Mouse (Mus musculus) embryo, embryonic 9.5 days (tissue): Measurements from ENCODE around the gene Rasgrf1.
A peak's percentile ranks its signal among the peaks of the same experiment; 100 is the strongest.
"Not testable (repeated sequence)": the region's sequence is repeated elsewhere in the genome, so short reads cannot be mapped to it uniquely, and the experiment has no call there.

ENCODE experiments used
- DNase-seq: peaks from one replicate; pipeline ENCODE4 v3.0.0-alpha.2; 2017; ENCODE audit errors: extremely low spot score

Gene Rasgrf1

DNA sequence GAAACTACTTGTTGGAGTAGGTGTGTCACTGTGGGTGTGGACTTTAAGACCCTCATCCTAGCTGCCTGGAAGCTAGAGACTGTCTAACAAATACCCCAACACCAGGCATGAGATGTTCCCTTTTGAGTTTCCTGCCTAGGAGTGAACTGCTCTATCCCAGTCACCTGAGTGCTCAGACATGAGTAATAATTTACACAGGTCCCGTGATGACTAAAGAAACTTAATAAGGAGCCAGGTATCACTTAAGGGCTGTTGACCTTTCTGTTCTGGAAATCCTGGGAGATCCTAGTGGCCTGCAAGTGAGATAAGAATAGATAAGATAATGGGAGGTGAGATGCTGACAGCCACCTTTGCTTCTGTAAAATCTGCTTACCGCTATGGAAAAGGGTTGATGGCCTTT, 131.2 kb downstream of the Rasgrf1 start:
- DNase-seq = no peak

DNA sequence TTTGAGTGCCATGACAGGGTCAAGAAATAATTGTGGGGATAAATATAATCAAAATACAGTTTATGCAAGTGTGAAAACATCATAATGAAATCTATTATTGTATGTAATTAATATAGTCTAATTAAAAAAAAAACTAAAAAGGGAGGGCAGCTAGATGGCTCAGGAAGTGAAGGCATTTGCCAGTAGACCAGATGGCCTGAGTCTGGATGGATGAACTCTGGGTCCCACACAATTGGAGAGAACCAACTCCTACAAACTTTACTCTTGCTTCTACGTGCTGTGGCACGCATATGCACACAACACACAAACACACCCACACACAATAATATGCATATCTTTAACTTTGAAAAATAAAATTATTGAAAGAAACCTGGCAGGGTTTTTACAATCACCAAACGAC, 131.8 kb downstream of the Rasgrf1 start:
- no peak for DNase-seq

DNA sequence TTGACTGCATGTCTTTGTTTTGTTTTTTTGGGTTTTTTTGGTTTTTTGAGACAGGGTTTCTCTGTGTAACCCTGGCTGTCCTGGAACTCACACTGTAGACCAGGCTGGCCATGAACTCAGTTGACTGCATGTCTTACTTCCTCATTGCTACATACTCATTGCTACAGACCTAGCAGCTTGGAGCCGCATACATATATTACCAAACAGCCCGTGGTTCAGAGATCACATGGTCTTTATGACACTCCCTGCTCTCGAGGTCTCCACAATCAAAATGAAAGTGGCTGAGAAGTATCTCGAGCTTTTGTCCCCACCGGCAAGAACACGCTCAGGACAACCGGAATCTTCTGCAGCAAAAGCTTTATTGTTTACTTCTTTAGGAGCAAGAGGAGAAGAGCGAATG, 133.2 kb downstream of the Rasgrf1 start:
- not testable (repeated sequence) for DNase-seq

DNA sequence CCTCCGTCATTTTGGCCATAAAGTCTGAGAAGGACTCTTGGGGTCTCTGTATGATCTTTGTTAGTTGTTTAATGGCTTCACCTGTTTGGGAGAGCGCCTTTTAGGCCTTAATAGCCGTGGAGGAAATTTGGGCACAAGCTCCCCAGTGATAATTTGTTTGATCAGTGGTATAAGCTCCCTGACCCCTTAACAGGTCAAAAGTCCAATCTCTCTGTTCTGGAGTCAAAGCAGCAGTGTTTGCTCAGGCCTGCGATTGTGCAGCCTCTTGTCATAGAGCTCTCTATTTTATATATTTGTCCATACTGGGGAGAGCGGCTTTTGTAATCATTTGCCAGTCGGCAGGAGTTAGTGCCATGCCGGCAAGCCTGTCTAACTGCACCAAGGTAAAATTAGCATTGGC, 135.5 kb downstream of the Rasgrf1 start:
- DNase-seq = no peak

DNA sequence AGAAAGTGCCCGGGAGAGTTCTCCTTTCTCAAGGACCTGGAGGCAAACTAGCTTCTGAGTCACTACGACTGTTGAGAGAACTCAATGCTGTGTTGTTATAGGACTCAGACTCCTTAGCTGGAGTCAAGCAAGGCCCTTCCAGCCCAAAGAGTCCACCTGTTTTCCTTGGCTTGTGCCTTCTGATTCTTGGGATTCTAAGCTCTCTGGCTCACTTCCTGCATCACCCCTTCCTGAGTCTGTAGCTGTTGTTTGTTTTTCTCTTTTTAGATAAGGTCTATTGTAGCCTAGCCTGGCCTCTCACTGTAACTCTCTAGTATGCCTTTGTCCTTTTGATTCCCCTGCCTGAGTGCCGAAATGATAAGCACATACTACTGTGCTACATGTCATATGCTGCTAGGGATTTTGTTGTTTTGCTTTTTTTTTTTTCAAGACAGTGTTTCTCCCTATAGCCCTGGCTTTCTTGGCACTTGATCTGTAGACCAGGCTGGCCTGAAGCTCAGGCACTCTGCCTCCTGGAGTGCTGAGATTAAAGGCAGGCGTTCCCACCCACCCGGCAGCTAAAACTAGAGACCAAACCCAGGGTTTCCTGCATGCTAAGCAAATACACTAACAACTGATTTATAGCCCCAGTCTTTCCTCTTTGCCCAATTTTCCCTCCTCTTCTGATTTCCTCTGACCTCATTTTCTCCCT, 138.4 kb downstream of the Rasgrf1 start:
- DNase-seq = no peak

DNA sequence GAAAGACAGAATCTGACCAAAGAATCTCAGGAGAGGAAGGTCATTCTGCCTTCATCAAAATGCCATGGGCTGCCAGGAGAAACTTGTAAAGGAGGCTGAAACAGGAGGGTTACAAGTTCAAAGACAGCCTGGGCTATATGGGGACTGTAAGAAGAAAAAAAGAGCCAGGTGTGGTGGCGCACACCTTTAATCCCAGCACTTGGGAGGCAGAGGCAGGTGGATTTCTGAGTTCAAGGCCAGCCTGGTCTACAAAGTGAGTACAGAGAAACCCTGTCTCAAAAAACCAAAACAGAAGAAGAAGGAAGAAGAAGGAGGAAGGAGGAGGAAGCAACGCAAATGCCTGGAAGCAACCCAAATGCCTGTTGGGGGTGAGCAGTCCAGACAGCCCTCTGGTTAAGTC, 144.1 kb downstream of the Rasgrf1 start, which contains the start of gene Ctsh:
Gene Ctsh (plus strand): TSS at position 301 of the 400 bp plus-strand sequence.
- no peak for DNase-seq

DNA sequence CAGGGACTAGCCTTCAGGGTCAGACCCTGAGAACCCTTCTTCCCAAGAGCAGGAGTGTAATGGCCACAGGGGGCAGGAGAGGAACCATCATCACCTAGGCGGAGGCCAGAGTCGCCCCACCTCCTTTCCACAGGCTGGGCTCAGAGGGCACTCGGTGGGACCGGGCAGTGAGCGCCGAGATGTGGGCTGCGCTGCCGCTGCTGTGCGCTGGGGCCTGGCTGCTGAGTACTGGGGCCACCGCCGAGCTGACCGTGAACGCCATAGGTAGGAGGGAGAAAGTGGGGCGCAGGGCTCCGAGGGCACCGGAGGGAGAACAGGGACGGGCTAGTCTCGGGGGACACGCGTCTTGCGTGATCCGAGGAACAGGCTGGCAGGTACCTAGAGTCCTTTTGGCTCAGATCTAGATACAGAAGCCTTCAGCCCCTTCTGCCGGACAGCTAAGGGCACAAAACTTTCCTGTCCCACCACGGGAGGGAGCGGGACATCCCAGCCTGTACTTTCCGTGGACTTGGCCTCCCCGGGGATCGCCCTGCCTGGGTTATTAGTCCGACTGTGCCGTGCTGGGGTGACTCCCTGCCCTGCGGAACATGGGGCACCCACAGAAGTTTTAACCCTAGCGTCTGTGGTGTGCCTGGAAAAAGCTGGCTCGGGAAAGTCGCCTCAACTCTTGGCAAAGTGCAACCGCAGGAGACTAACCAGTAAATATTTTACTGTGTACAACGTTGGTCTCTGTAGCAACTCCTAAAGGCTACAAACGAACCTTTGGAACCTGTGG, 144.8 kb downstream of the Rasgrf1 start:
- peak; percentile 74 for DNase-seq

DNA sequence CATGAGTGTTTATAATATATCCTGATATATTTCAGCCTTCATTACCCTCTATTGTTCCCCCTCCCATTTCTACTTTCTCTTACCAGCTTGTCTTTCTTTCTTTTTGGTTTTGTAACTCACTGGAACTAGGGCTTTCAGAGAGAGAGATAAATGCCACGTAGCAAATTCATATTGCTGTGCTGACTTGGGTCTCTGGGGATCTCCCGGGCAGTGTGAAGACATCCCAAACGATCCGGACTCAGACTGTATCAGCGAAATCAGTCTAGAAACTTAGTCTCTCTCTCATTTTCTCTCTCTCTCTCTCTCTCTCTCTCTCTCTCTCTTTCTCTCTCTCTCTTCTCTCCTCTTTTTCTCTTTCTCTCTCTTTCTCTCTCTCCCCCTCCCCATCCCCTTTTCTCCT, 145.7 kb downstream of the Rasgrf1 start:
- no peak for DNase-seq

DNA sequence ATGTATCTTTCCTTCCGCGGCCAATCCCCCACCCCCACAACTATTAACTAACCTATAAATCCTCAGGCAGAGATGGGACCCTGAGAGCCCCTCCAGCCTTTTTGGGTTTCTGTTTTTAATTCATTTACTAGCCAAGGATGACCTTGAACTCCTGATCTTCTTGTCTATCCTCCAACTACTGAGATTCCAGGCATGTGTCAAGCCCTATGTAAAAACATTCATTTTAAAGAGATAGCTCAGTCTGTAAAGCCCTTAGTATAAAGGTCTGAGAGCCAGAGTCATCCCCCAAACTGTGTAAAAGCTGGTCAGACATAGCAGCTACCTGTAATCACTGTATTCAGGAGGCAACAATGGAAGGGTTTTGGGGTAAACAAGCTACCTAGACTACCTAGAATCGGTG, 146.2 kb downstream of the Rasgrf1 start:
- DNase-seq = no peak

DNA sequence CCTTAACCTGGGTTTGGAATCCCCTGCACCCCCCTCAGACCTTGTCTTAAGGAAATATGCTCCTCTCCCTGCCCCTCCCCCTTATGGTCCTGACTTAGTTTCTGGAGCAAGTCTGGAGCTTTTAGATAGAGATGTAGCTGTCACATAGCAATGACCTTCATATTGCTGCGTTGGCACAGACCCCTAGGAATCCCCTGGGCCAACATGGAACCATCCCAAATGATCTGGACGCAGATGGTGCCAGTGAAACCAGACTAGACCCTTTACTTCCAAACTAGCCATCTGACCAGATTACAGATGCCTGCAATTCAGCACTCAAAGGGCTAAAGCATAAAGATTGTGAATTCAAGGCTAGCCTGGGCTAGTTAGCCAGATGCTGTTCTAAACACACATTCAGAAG, 147.0 kb downstream of the Rasgrf1 start:
- DNase-seq = no peak

DNA sequence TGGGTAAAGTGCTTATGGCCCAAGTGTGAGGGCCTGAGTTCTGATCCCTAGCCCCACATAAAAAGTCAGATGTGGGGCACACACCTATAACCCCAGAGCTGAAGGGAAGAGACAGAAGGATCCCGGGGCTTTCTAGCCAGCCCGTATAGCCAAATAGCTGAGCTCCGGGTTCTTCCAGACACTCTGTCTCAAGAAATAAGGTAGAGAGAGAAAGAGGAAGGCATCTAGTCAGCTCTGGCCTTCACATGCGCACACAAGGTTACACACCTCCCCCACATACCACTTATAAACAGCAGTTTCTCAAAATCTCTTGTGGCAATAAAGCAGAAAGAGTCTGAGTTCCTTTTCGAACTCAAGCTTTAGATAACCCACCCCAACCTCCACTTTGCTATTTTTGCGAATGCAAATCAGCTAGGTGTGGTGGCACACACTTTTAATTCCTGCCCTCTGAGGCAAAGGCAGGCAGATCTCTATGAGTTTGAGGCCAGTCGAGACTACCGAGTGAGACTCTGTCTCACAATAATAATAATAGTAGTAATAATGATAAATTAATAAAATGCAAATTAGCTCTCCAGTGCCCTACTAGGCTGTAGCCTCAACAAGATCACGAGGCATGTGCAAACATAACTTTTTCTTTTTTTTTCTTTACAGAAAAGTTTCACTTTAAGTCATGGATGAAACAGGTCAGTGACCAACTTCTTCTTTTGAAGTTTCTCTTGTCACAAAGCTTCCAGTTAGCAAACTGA, 150.3 kb downstream of the Rasgrf1 start:
- no peak for DNase-seq

DNA sequence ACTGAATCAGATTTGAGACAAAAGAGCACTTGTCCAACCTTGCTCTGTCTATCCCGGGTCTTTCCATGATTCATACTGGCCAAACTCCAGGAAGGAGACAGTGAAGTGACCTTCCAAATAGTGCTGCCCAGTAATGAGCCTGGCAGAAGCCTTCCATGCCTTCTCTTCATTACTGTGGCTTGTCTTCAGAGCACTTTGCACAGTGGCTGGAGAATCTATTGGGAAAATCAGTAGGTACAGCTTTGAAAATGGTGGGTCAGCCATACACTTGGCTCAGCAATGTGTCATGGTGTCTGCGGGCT, 150.8 kb downstream of the Rasgrf1 start:
- DNase-seq = no peak

DNA sequence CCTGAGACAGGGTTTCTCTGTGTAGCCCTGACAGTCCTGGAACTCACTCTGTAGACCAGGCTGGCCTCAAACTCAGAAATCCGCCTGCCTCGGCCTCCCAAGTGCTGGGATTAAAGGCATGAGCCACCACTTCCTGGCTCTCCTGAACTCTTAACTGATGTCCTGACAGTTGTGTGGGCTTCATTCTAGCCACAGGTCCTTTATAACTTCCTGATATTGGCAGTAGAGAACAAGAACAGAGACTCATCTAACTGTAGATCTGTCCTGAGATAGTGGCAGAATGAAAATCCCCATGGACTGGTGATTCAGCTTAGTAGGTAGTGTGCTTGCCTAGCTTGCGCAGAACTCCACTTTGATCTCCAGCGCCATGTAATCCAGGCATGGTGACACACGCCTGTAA, 151.2 kb downstream of the Rasgrf1 start:
- DNase-seq = not testable (repeated sequence)

DNA sequence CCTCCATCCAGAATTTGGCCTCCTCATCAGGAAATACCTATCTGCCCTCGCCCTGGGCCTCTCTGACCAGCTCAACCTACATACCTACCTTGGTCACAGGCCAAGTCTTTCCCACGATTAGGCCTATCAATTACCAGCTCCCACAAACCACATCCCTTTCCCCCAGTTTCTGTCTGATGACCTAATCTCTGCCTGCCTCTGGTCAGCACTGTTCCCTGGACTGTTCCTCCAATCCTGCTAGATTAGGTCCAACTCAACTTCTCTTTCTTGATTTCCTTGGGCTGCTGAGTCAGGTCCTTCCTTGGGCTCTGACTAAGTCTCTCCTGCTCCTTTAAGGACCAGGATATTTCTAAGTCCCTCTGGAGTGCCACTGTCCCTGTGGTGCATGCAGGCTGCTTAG, 157.6 kb downstream of the Rasgrf1 start:
- DNase-seq = no peak

DNA sequence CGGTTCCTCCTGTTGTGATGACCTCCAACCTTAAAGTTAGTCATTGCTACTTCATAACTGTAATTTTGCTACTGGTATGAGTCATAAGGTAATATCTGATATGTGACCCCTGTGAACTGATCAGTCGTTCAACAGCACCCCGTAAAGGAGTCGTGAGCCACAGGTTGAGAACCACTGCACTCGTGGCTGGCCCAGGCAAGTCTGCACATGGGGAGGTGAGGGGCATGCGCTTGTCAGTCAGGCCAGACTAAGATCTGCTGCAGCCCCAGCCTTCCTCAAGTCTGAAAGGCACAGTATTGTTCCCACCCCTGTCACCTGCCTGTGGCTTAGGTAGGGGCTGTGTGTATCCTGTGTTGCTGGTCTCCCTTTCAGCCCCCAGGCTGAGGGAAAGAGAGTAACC, 159.1 kb downstream of the Rasgrf1 start:
- no peak for DNase-seq

DNA sequence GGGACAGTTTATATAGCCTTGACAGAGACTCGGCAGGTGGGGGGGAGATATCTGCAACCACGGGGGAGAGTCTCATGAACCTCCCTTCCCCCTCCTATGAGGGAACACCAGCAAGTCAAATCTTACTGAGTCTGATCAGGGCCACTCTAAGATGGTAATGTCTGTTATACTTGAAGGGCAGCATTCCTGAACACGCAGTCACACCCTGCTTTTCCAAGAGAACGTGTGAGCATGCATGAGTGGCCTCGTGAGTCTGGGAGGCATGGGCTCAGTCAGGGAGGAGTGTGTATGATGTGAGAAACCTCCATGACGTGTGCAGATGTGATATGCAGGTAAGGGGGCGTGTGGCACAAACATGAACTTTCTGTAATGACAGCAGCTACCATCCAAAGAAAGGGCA, 159.8 kb downstream of the Rasgrf1 start:
- DNase-seq = no peak

DNA sequence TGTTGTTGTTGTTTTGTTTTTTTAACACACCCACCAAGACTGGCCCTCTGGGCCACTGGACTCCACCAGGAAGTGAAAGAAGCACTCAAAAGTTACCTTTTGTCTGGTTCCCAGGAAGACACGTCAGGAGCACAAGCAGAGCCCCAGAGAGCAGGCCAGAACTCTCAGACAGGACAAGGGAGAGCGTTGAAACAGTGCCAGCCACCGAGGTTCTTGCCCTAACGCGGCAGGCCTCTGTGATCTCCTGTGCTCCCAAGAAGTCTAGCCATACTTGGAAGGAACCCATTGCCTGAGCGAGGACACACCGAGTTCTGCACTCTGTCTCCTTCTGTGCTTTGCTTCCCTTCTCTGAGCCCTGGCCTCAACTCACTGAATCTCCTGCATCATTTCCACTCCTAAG, 160.5 kb downstream of the Rasgrf1 start:
- DNase-seq = no peak

DNA sequence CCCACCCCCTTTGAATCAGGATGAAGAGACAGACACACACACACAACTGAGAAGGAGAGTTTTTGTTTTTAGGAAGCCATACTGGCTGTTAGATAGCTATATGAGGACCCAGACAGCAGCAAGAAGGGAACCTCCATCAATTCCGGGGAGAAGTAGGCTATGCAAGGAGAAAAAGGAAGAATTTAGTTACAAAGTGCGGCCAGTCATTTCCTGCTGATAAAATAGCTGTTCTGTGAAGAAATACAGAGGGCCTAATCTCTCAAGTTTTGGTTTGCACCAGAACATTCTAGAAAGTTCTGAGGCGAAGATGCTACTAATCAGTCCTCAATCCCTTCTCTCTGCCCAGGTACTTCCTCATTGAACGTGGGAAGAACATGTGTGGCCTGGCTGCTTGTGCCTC, 165.6 kb downstream of the Rasgrf1 start:
- no peak for DNase-seq

DNA sequence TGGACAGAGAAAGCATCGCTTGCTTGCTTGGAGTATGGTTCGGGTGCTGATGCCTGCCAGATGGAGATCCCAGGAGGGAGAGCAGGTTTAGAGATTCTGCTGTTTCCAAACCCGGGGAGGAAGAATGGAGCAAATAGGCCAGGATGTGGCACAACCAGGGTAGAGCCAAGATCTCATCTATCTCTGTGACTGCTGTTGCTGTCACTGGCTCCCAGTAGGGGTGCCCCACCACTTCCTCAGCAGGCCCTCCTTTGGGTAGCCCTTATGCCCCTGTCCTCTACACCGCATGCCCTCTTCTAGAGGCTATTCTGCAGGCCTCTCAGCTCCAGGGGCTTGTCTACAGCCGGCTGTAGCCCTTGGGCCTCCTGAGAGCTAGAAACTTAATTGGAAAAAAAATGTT, 166.4 kb downstream of the Rasgrf1 start:
- no peak for DNase-seq
